Mouse (Mus musculus) frontal cortex, postnatal 10 days (tissue): Measurements from ENCODE around the gene 1700113H08Rik.

Source experiments
- DNase-seq, 2 experiments: peaks; one replicate each; pipeline ENCODE4 v3.0.0; 2022; ENCODE audit warnings: low spot score in 2 of 2, mixed read lengths in 1 of 2

The 1700113H08Rik gene

GRCm38 (mm10) chr10:87209466-87209865, 151.6 kb downstream of the 1700113H08Rik start:
- DNase-seq = no peak

DNA sequence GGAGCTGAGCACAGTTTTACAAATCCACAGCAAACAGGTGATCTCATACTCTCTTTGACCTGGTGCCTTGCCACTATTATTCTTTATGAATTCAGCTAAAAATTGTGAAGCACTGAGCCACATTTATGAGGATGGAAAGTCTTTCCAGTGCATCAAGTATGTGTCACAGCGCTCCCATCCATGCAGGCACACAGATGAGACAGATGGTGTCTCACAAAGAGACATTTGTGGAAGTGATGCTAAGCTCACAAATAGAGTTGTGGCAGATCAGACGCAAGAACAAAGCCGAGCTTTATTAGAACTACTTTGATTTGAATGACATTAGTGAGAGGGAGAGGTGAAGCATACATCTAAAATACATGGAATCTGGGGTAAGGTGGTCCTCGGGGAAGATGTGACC, 153.2 kb downstream of the 1700113H08Rik start:
- no peak for DNase-seq

DNA sequence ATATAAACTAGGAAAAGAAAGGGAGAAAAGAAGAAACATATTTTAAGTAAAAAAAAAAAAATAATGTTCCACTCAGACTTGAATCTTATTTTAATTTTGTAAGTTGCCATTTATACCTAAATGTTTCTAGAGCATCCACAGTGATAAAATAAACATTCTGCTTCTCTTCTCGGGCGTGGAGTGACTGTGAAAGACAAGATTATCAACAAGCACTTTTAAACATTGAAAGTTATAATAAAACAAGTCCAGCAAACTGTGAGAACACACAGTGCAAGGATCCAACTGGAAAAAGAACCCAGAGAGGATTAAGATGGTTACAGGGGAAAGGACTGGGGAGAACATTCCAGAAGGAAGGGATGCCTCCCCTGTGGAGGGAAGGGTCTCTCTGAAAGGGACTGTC, 155.0 kb downstream of the 1700113H08Rik start:
- DNase-seq = no peak

DNA sequence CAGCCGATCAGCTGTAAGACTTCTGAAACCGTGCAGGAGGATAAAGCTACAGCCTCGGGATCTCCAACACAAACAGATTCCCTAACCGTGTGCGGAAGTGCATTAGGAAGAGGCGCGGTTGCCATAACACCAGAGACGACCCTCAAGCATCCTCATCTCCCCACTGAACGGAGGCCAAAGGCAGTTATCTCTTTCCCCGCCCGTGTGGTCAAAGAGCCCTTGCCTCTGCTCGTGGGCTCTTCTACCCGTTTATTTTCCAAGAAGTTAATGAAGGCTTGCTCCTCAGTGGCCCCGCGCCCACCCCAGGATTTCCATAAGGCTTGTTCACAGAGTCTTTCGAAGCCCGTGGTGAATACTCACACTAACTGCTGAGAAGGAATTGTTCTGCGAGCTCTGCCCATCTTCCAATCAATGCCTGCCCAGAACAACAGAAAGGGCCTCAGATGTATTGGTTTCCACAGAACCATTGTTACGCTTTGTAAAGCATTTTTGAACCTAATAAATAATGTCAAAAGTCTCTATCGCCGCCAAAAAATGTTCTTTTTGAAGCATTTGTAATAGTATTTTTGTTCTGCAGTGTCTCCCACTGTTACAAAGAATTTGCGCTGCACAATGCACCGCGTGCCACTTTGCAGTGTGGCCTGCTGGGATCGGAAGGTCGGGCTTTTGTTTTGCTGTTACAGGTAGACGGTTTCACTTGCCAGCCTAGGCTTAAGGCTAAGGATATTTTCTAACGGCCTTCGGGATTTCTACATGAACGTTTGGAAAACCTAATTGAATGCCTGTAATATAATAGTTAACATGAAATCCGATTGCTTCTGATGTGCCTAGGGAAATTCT, 172.4 kb downstream of the 1700113H08Rik start:
- no peak for DNase-seq

DNA sequence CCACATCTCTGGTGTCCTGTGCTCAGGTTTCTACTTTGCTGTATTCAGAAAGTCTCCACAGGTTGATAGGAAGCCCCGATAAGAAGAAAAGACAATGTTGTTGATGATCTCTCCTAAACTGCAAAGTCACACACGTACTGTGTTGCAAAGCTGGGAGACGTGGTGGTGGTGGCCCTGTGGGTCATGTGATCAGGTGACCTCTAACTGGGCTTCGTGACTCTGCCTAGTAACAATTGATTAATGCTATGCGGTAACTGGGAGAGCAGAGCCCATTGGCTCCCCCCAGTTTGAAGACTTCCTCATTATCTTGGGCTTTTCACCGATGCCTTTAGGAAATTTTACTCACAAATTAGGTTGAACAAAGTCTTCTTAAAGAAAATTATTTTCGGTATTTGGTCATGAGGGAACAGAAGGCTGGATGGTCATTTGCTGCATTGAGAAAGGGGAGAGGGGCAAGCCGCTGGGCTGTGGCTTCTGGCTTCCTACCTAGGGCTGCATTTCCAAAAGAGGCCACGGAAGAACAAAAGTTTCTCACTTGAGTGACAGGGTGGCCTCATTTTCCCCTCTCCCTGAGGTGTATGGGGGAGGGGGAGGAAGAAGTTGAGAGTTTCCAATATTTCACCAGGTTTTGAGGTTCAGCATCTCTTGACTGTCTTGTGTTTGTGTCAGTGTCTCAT, 181.6 kb downstream of the 1700113H08Rik start:
- no peak for DNase-seq

DNA sequence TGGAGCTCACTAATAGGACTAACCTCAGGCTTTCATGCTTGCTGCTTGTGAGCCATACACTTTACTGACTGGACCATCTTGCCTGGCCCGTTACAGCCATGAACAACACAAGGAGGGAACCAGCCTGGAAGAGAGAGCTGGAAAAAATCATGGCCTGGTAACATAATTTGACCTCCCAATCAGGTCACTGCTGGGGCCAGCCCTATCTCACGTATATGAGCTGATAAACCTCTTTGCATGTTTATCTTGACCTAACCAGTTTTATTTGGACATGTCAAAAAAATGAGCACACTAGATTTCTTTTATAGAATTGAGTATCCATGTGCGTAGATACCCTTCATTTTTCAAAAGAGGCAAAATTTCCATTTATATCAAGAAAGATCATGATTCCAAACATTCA, 213.9 kb downstream of the 1700113H08Rik start:
- no peak for DNase-seq

GRCm38 (mm10) chr10:87272133-87272622, 214.3 kb downstream of the 1700113H08Rik start:
- no peak for DNase-seq

GRCm38 (mm10) chr10:87275075-87275474, 217.2 kb downstream of the 1700113H08Rik start:
- no peak for DNase-seq
